Comparison of ENCODE assay signal across 9 mouse cellular contexts in genomic region chr3:68954487-68954886, GRCm38 (mm10). TPM values are rescaled to one million over a fixed set of nuclear protein-coding genes. Genes with fewer than 3 reads are reported as not detected.
DNase-seq lines count a peak whose midpoint lies in the region; ATAC-seq and TF ChIP-seq lines count a peak whose summit lies in the region.
"Had no signal": no experiment of that assay in that cellular context is flagged by ENCODE, and none has a peak within 500 bp of the region (broad histone marks: within the 10 kb centered on the region; RNA-seq: fewer than 3 reads in every experiment).

No protein-coding gene starts in this region.

- TF ChIP-seq CTCF in liver, embryonic 14.5 days (IDR thresholded peaks at IDR 0.05; ENCODE audit: low read depth) = peak; percentile 63

- H3K27ac ChIP-seq in forebrain, embryonic 14.5 days (ENCODE audit: low read depth, low read length) = no peak overlapping the region
- no peak overlapping the region for H3K27ac ChIP-seq in forebrain, embryonic 15.5 days (replicated peaks)
- H3K27ac ChIP-seq in liver, embryonic 14.5 days = no peak overlapping the region
- H3K27ac ChIP-seq: macrophage had no signal

- no peaks in the 10 kb centered on the region for H3K9me3 ChIP-seq in forebrain, embryonic 14.5 days (replicated peaks; ENCODE audit: control insufficient read depth, low read length)
- H3K9me3 ChIP-seq in forebrain, embryonic 15.5 days = no peaks in the 10 kb centered on the region
- H3K9me3 ChIP-seq in liver, embryonic 14.5 days (ENCODE audit: control insufficient read depth, low read length) = no peaks in the 10 kb centered on the region

- H3K4me1 ChIP-seq in forebrain, embryonic 14.5 days (ENCODE audit: control insufficient read depth, insufficient read depth, low read length) = no peaks in the 10 kb centered on the region
- H3K4me1 ChIP-seq in forebrain, embryonic 15.5 days = no peaks in the 10 kb centered on the region; the same call in 1 of the 2 replicates
- H3K4me1 ChIP-seq in liver, embryonic 14.5 days (replicated peaks; ENCODE audit: control insufficient read depth in 2 of 2, insufficient read depth in 2 of 2, low read length in 1 of 2) = peaks cover 0 to 3% of the 10 kb centered on the region in 2 experiments; a peak in 2 of 4 replicates

- TF ChIP-seq EP300 in liver, embryonic 14.5 days (IDR thresholded peaks at IDR 0.05; ENCODE audit: low read depth) = no peak

- 0 out of 2 replicates have a peak, but pooled peaks cover 6% of the 10 kb centered on the region for H3K36me3 ChIP-seq in forebrain, embryonic 14.5 days (ENCODE audit: control insufficient read depth, insufficient read depth, low read length)
- no peaks in the 10 kb centered on the region for H3K36me3 ChIP-seq in forebrain, embryonic 15.5 days
- H3K36me3 ChIP-seq in liver, embryonic 14.5 days (replicated peaks; ENCODE audit: control insufficient read depth, insufficient read depth, low read depth) = no peaks in the 10 kb centered on the region

- H3K9ac ChIP-seq in forebrain, embryonic 14.5 days (ENCODE audit: low read length) = no peak overlapping the region
- no peak overlapping the region for H3K9ac ChIP-seq in forebrain, embryonic 15.5 days (replicated peaks)
- no peak overlapping the region for H3K9ac ChIP-seq in liver, embryonic 14.5 days (replicated peaks)

- no peak for ATAC-seq in forebrain, embryonic 14.5 days
- ATAC-seq in forebrain, embryonic 15.5 days (replicated peaks) = no peak
- ATAC-seq in liver, embryonic 14.5 days (ENCODE audit: insufficient read depth) = no peak
- no peak for ATAC-seq in erythroblast, adult 5-6 weeks (replicated peaks; ENCODE audit: low FRiP score, poor library complexity, severe bottlenecking)

- no peaks in the 10 kb centered on the region for H3K27me3 ChIP-seq in forebrain, embryonic 14.5 days (replicated peaks; ENCODE audit: control insufficient read depth, insufficient read depth, low read length)
- no peaks in the 10 kb centered on the region for H3K27me3 ChIP-seq in forebrain, embryonic 15.5 days
- no peaks in the 10 kb centered on the region for H3K27me3 ChIP-seq in liver, embryonic 14.5 days (ENCODE audit: control insufficient read depth, insufficient read depth, low read length)

- 56% methylated on average over 6 of the region's 6 CpGs for WGBS in forebrain, embryonic 14.5 days
- 50% methylated on average over 6 of the region's 6 CpGs for WGBS in forebrain, embryonic 15.5 days
- 48% methylated on average over 6 of the region's 6 CpGs for WGBS in liver, embryonic 14.5 days (ENCODE audit: insufficient replicate concordance)

- no peak overlapping the region for H3K4me2 ChIP-seq in forebrain, embryonic 14.5 days (ENCODE audit: low read length)
- H3K4me2 ChIP-seq in forebrain, embryonic 15.5 days (replicated peaks) = no peak overlapping the region
- H3K4me2 ChIP-seq in liver, embryonic 14.5 days (ENCODE audit: low read depth) = no peak overlapping the region

- no peak overlapping the region for H3K4me3 ChIP-seq in forebrain, embryonic 14.5 days (ENCODE audit: low read depth, low read length)
- no peak overlapping the region for H3K4me3 ChIP-seq in forebrain, embryonic 15.5 days
- no peak overlapping the region for H3K4me3 ChIP-seq in liver, embryonic 14.5 days (ENCODE audit: insufficient read depth in 1 of 2, low read depth in 2 of 2, low read length in 2 of 2)

- DNase-seq in forebrain, embryonic 14.5 days (ENCODE audit: low spot score) = peak; percentile 80
- no peak for DNase-seq in liver, embryonic 14.5 days (ENCODE audit: low read depth in 3 of 3, low spot score in 3 of 3)
- DNase-seq in liver (no peak), MN1 (ENCODE audit: low spot score) (peak; percentile 58)
- DNase-seq in kidney, postnatal 14 days = peak; percentile 36
- no peak for DNase-seq in urinary bladder, postnatal 10 days (ENCODE audit: low spot score)

RNA-seq across cellular contexts. Expression of gene Ift80, which starts 49.9 kb away (rescaled TPM):
- polyA plus RNA-seq in forebrain, embryonic 14.5 days (2014; fragmentation: Nextera tagmentation; extraction: Ambion mirVana) = 11.9 and 12.5 TPM in 2 replicates
- polyA plus RNA-seq in forebrain, embryonic 15.5 days (2015; fragmentation: Nextera tagmentation; extraction: Ambion mirVana) = 10.9 and 11.7 TPM in 2 replicates
- polyA plus RNA-seq in liver, embryonic 14.5 days (2012; rRNA removed) = 7.8 and 9.7 TPM in 2 replicates
- 6.2 and 6.4 TPM in 2 replicates for polyA plus RNA-seq in liver, embryonic 14.5 days (2014; fragmentation: Nextera tagmentation; extraction: Ambion mirVana)
- 45.6 and 50.7 TPM in 2 replicates for total RNA-seq in erythroblast, adult 5-6 weeks (2015; ENCODE audit: low replicate concordance)
- 73.9 and 79.5 TPM in 2 replicates for total RNA-seq in erythroblast, adult 5-6 weeks (2017; ENCODE audit: low replicate concordance)

RNA-seq across cellular contexts. Expression of gene Smc4, which starts 50.1 kb away (rescaled TPM):
- 91.2 and 96.6 TPM in 2 replicates for polyA plus RNA-seq in forebrain, embryonic 14.5 days (2014; fragmentation: Nextera tagmentation; extraction: Ambion mirVana)
- 102 and 106 TPM in 2 replicates for polyA plus RNA-seq in forebrain, embryonic 15.5 days (2015; fragmentation: Nextera tagmentation; extraction: Ambion mirVana)
- 18.6 and 50.6 TPM in 2 replicates for polyA plus RNA-seq in liver, embryonic 14.5 days (2012; rRNA removed)
- 124 and 143 TPM in 2 replicates for polyA plus RNA-seq in liver, embryonic 14.5 days (2014; fragmentation: Nextera tagmentation; extraction: Ambion mirVana)
- total RNA-seq in erythroblast, adult 5-6 weeks (2015; ENCODE audit: low replicate concordance) = 162 and 171 TPM in 2 replicates
- 317 and 358 TPM in 2 replicates for total RNA-seq in erythroblast, adult 5-6 weeks (2017; ENCODE audit: low replicate concordance)

Comparison
In these comparisons a context has a peak if more than half of its experiments do, and no peak if none do; other contexts are left out.
1. DNase-seq: peak in forebrain, embryonic 14.5 days (single experiment), MN1 (single experiment) and kidney, postnatal 14 days (single experiment); none in liver, embryonic 14.5 days (0 of 3), liver (single experiment) and urinary bladder, postnatal 10 days (single experiment).